Mouse (Mus musculus): ENCODE measurements at regions not wholly inside any gene's neighbourhood (a gene's known extent, or its start where the extent isn't known, plus 50 kb on each side); places are given as distances from the start of the nearest gene placed in this dataset.

GRCm38 (mm10) chr1:194334752-194335719, 283.0 kb upstream of the Plxna2 start:
- no peak for DNase-seq (ENCODE audit: extremely low read depth, low read depth)

- DNase-seq (ENCODE audit: extremely low read depth, low read depth): no peak
Observed at GRCm38 (mm10) chr1:194332639-194333038, 285.4 kb upstream of the Plxna2 start.

GRCm38 (mm10) chr1:194330471-194330870, 287.5 kb upstream of the Plxna2 start:
- no peak for DNase-seq (ENCODE audit: extremely low read depth, low read depth)

GRCm38 (mm10) chr1:194320320-194321036, 297.5 kb upstream of the Plxna2 start:
- DNase-seq (ENCODE audit: extremely low read depth, low read depth): no peak

GRCm38 (mm10) chr1:194318351-194318750, 299.7 kb upstream of the Plxna2 start:
- DNase-seq (ENCODE audit: extremely low read depth, low read depth): no peak

- no peak for DNase-seq (ENCODE audit: extremely low read depth, low read depth)
Observed at GRCm38 (mm10) chr1:194315593-194315992, 302.4 kb upstream of the Plxna2 start.

GRCm38 (mm10) chr1:194310373-194310772, 307.6 kb upstream of the Plxna2 start:
- DNase-seq (ENCODE audit: extremely low read depth, low read depth): no peak

- DNase-seq (ENCODE audit: extremely low read depth, low read depth): no peak
Observed at GRCm38 (mm10) chr1:194308648-194309047, 309.4 kb upstream of the Plxna2 start.

- DNase-seq (ENCODE audit: extremely low read depth, low read depth): no peak
Observed at GRCm38 (mm10) chr1:194303951-194304350, 314.1 kb upstream of the Plxna2 start.

GRCm38 (mm10) chr1:194302775-194303174, 315.2 kb upstream of the Plxna2 start:
- no peak for DNase-seq (ENCODE audit: extremely low read depth, low read depth)

- DNase-seq (ENCODE audit: extremely low read depth, low read depth): no peak
Observed at GRCm38 (mm10) chr1:194281941-194282340, 336.1 kb upstream of the Plxna2 start.

GRCm38 (mm10) chr1:194268028-194268427, 350.0 kb upstream of the Plxna2 start:
- no peak for DNase-seq (ENCODE audit: extremely low read depth, low read depth)

- no peak for DNase-seq (ENCODE audit: extremely low read depth, low read depth)
Observed at GRCm38 (mm10) chr1:194262374-194262773, 355.6 kb upstream of the Plxna2 start.

- no peak for DNase-seq (ENCODE audit: extremely low read depth, low read depth)
Observed at GRCm38 (mm10) chr1:194259957-194260356, 358.1 kb upstream of the Plxna2 start.

GRCm38 (mm10) chr1:194244776-194245366, 373.1 kb upstream of the Plxna2 start:
- DNase-seq (ENCODE audit: extremely low read depth, low read depth): no peak

GRCm38 (mm10) chr1:194241111-194241510, 376.9 kb upstream of the Plxna2 start:
- no peak for DNase-seq (ENCODE audit: extremely low read depth, low read depth)

- DNase-seq (ENCODE audit: extremely low read depth, low read depth): no peak
Observed at GRCm38 (mm10) chr1:194231206-194231605, 386.8 kb upstream of the Plxna2 start.

- DNase-seq (ENCODE audit: extremely low read depth, low read depth): no peak
Observed at GRCm38 (mm10) chr1:194226550-194227160, 391.4 kb upstream of the Plxna2 start.

GRCm38 (mm10) chr1:194225786-194226185, 392.2 kb upstream of the Plxna2 start:
- DNase-seq (ENCODE audit: extremely low read depth, low read depth): no peak

- no peak for DNase-seq (ENCODE audit: extremely low read depth, low read depth)
Observed at GRCm38 (mm10) chr1:194224046-194224445, 394.0 kb upstream of the Plxna2 start.

GRCm38 (mm10) chr1:194223610-194224009, 394.4 kb upstream of the Plxna2 start:
- no peak for DNase-seq (ENCODE audit: extremely low read depth, low read depth)

Measured in MEL-GATA-1-ER (cell line).